Mouse (Mus musculus): ENCODE data around the gene Fam92b. TPM values are rescaled to one million over a fixed set of nuclear protein-coding genes. Genes with fewer than 3 reads are reported as not detected.

Gene Fam92b
- total and polyA plus RNA-seq, 3 experiments: 1.0 TPM; not detected in 2

- peaks cover 9% of the 10 kb centered on the region for H3K4me1 ChIP-seq (ENCODE audit: control insufficient read depth, insufficient read depth, low read length)
- H3K79me2 ChIP-seq (replicated peaks; ENCODE audit: control insufficient read depth, insufficient read depth, low read length): no peaks in the 10 kb centered on the region
- H3K4me3 ChIP-seq: no peak overlapping the region
- H3K36me3 ChIP-seq (ENCODE audit: control insufficient read depth, insufficient read depth, low read length): no peaks in the 10 kb centered on the region
- H3K27me3 ChIP-seq (ENCODE audit: control insufficient read depth, insufficient read depth, low read length): no peaks in the 10 kb centered on the region
- TF ChIP-seq EP300 (IDR thresholded peaks at IDR 0.05; ENCODE audit: insufficient read depth, low read depth, low read length) (no peak), CTCF (IDR thresholded peaks at IDR 0.05) (no peak), POLR2A (IDR thresholded peaks at IDR 0.05; ENCODE audit: insufficient read depth, low read depth, low read length) (no peak)
- H3K9ac ChIP-seq (ENCODE audit: low read depth, low read length): no peak overlapping the region
- no peak overlapping the region for H3K27ac ChIP-seq
- intact Hi-C loops (cut with DNase I): no loop called here
- DNase-seq: no peak
- 81% methylated on average over 1 of the region's 1 CpGs for WGBS
Observed at GRCm38 (mm10) chr8:120146051-120146450, 31.2 kb downstream of the Fam92b start.

- 45% methylated on average over 12 of the region's 12 CpGs for WGBS
- intact Hi-C loops (cut with DNase I): no loop called here
- H3K27ac ChIP-seq: no peak overlapping the region
Observed at GRCm38 (mm10) chr8:120144652-120145301, 32.5 kb downstream of the Fam92b start.

GRCm38 (mm10) chr8:120143911-120144651 is 33.2 kb downstream of the Fam92b start:
- H3K79me2 ChIP-seq (replicated peaks; ENCODE audit: control insufficient read depth, insufficient read depth, low read length): no peaks in the 10 kb centered on the region
- H3K27me3 ChIP-seq (ENCODE audit: control insufficient read depth, insufficient read depth, low read length): no peaks in the 10 kb centered on the region
- TF ChIP-seq EP300 (IDR thresholded peaks at IDR 0.05; ENCODE audit: insufficient read depth, low read depth, low read length) (0 out of 2 replicates have a peak, but pooled peaks have one; percentile 5), POLR2A (IDR thresholded peaks at IDR 0.05; ENCODE audit: insufficient read depth, low read depth, low read length) (no peak), CTCF (IDR thresholded peaks at IDR 0.05) (no peak)
- 51% methylated on average over 15 of the region's 15 CpGs for whole genome bisulfite sequencing
- H3K9ac ChIP-seq (ENCODE audit: low read depth, low read length): no peak overlapping the region
- no peaks in the 10 kb centered on the region for H3K36me3 ChIP-seq (ENCODE audit: control insufficient read depth, insufficient read depth, low read length)
- H3K4me1 ChIP-seq (ENCODE audit: control insufficient read depth, insufficient read depth, low read length): peaks cover 9% of the 10 kb centered on the region
- peak in 1 of 2 experiments; percentile 18 for DNase-seq
- H3K4me3 ChIP-seq: no peak overlapping the region
- intact Hi-C loops (cut with DNase I): no loop called here
- H3K27ac ChIP-seq: no peak overlapping the region

More at GRCm38 (mm10) chr8:120144652-120145301, 32.5 kb downstream of the Fam92b start:
- H3K4me3 ChIP-seq: no peak overlapping the region
- DNase-seq: no peak
- TF ChIP-seq EP300 (IDR thresholded peaks at IDR 0.05; ENCODE audit: insufficient read depth, low read depth, low read length) (no peak), POLR2A (IDR thresholded peaks at IDR 0.05; ENCODE audit: insufficient read depth, low read depth, low read length) (no peak), CTCF (IDR thresholded peaks at IDR 0.05) (no peak)
- no peaks in the 10 kb centered on the region for H3K79me2 ChIP-seq (replicated peaks; ENCODE audit: control insufficient read depth, insufficient read depth, low read length)
- H3K27me3 ChIP-seq (ENCODE audit: control insufficient read depth, insufficient read depth, low read length): no peaks in the 10 kb centered on the region
- no peaks in the 10 kb centered on the region for H3K36me3 ChIP-seq (ENCODE audit: control insufficient read depth, insufficient read depth, low read length)
- H3K4me1 ChIP-seq (ENCODE audit: control insufficient read depth, insufficient read depth, low read length): peaks cover 9% of the 10 kb centered on the region
- H3K9ac ChIP-seq (ENCODE audit: low read depth, low read length): no peak overlapping the region

- Histone ChIP-seq H3K27me3 (ENCODE audit: control insufficient read depth, insufficient read depth, low read length) (no peaks in the 10 kb centered on the region), H3K79me2 (replicated peaks; ENCODE audit: control insufficient read depth, insufficient read depth, low read length) (no peaks in the 10 kb centered on the region), H3K36me3 (ENCODE audit: control insufficient read depth, insufficient read depth, low read length) (no peaks in the 10 kb centered on the region), H3K9ac (ENCODE audit: low read depth, low read length) (no peak overlapping the region), H3K4me3 (no peak overlapping the region), H3K27ac (no peak overlapping the region), H3K4me1 (ENCODE audit: control insufficient read depth, insufficient read depth, low read length) (peaks cover 18% of the 10 kb centered on the region)
- DNase-seq: no peak
- TF ChIP-seq POLR2A (IDR thresholded peaks at IDR 0.05; ENCODE audit: insufficient read depth, low read depth, low read length): no peak
- no peak for TF ChIP-seq EP300 (IDR thresholded peaks at IDR 0.05; ENCODE audit: insufficient read depth, low read depth, low read length)
- no peak for TF ChIP-seq CTCF (IDR thresholded peaks at IDR 0.05)
- WGBS: 71% methylated on average over 3 of the region's 3 CpGs
- intact Hi-C loops (cut with DNase I): no loop called here
Observed at GRCm38 (mm10) chr8:120140769-120141168, 36.5 kb downstream of the Fam92b start.

GRCm38 (mm10) chr8:120138958-120139357 is 38.3 kb downstream of the Fam92b start:
- Histone ChIP-seq H3K4me3 (no peak overlapping the region), H3K4me1 (ENCODE audit: control insufficient read depth, insufficient read depth, low read length) (peaks cover 13% of the 10 kb centered on the region), H3K79me2 (replicated peaks; ENCODE audit: control insufficient read depth, insufficient read depth, low read length) (no peaks in the 10 kb centered on the region), H3K9ac (ENCODE audit: low read depth, low read length) (no peak overlapping the region), H3K27me3 (ENCODE audit: control insufficient read depth, insufficient read depth, low read length) (no peaks in the 10 kb centered on the region), H3K36me3 (ENCODE audit: control insufficient read depth, insufficient read depth, low read length) (no peaks in the 10 kb centered on the region), H3K27ac (no peak overlapping the region)
- TF ChIP-seq POLR2A (IDR thresholded peaks at IDR 0.05; ENCODE audit: insufficient read depth, low read depth, low read length) (no peak), CTCF (IDR thresholded peaks at IDR 0.05) (no peak), EP300 (IDR thresholded peaks at IDR 0.05; ENCODE audit: insufficient read depth, low read depth, low read length) (no peak)
- no peak for DNase-seq
- intact Hi-C loops (cut with DNase I): no loop called here
- 97% methylated on average over 2 of the region's 2 CpGs for WGBS

GRCm38 (mm10) chr8:120136618-120137017 is 40.6 kb downstream of the Fam92b start:
- Histone ChIP-seq H3K79me2 (replicated peaks; ENCODE audit: control insufficient read depth, insufficient read depth, low read length) (no peaks in the 10 kb centered on the region), H3K4me1 (ENCODE audit: control insufficient read depth, insufficient read depth, low read length) (peaks cover 15% of the 10 kb centered on the region), H3K27ac (no peak overlapping the region), H3K9ac (ENCODE audit: low read depth, low read length) (no peak overlapping the region), H3K36me3 (ENCODE audit: control insufficient read depth, insufficient read depth, low read length) (no peaks in the 10 kb centered on the region), H3K27me3 (ENCODE audit: control insufficient read depth, insufficient read depth, low read length) (no peaks in the 10 kb centered on the region), H3K4me3 (no peak overlapping the region)
- peak; percentile 51 to 71 for DNase-seq
- 49% methylated on average over 7 of the region's 7 CpGs for WGBS
- no peak for TF ChIP-seq POLR2A (IDR thresholded peaks at IDR 0.05; ENCODE audit: insufficient read depth, low read depth, low read length)
- peak; percentile 56 for TF ChIP-seq CTCF (IDR thresholded peaks at IDR 0.05)
- intact Hi-C loops (cut with DNase I): no loop called here

Data from heart, adult 2 months (tissue).